Mouse (Mus musculus): ENCODE results near the gene Olfr1143. TPM values are rescaled to one million over a fixed set of nuclear protein-coding genes. Genes with fewer than 3 reads are reported as not detected.

The Olfr1143 gene
- not detected in 2 replicates for polyA plus RNA-seq (2012; rRNA removed)

DNA sequence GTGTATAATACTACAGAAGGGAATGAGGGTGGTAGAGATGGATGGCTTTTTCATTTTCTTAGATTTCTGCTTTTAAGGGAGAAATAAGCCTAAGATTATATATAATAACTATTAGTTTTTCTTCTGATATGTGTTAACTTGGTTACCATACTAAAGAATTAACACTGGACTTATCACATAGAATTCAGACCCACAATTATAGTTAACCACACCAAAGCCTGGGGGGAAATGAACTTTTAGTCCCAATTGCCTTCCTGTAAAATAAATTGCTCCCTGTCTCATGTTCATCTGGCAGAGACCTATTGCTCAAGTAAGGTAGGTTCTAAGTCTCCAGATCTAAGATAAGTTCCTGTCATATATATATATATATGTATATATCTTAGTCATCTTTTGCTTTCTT, at the start of gene Olfr1143:
TSS of gene Olfr1143 (plus strand) at position 301 of the 400 bp plus-strand sequence.
- no peak for DNase-seq (ENCODE audit: low spot score)

DNA sequence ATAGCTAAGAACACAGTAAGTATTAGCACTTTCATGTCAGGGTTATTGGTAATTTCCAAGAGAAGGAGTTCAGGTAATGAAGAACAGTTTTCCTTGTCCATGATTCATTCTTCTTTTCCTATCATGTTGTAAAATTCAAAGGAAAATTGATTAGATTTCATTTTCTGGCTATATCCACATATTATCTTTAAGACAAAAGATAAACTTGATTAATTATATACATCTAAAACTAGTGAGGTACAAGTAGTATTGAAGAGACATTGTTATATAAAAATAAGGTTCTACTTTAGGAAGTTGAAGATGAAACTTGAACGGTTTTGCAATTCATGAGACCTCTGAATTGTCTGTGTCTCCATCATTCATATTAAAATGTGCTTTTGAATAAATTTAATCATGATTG, 46.5 kb upstream of the Olfr1143 start, which contains the start of gene Olfr1141:
TSS of gene Olfr1141 (minus strand) at position 101 of the 400 bp plus-strand sequence.
- no peak for DNase-seq (ENCODE audit: low spot score)

DNA sequence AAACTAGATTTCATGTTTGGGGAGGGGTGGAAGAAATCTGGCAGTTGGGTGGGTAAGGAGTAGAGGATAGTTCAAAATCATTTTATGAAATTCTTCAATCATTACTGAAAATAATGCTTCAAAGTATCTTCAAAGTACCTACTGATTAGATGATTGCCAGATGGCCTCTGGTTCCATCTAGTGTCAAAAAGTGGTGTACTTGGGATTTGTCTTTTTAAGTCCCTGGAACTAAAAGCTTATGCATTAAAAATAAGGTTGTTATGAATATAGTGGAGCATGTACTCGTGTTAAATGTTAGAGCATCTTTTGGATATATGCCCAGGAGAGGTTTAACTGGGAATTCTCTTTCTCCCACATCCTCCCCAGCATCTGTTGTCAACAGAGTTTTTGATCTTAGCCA, 24.2 kb upstream of the Olfr1143 start:
- no peak for DNase-seq (ENCODE audit: low spot score)

DNA sequence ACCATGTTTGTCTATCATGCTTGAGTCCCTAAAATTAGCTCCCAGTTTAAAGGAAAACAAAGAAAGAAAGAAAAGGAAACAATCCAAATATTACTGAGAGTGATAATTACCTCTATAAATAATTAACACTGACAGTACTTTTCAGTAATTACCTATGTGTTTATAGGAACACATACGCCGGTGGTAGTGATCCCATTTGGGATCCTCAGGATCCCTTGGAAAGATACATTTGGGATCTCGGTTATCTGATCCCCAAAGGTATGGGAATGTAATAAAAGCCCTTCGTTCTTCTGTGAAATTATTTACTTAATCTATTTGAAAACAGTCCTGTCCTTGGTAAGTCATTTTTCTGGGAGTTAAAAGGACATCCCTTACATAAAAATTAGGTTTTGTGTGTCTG, 21.2 kb upstream of the Olfr1143 start, which contains the start of gene Olfr152:
TSS of gene Olfr152 (plus strand) at position 301 of the 400 bp plus-strand sequence.
- no peak for DNase-seq (ENCODE audit: low spot score)

DNA sequence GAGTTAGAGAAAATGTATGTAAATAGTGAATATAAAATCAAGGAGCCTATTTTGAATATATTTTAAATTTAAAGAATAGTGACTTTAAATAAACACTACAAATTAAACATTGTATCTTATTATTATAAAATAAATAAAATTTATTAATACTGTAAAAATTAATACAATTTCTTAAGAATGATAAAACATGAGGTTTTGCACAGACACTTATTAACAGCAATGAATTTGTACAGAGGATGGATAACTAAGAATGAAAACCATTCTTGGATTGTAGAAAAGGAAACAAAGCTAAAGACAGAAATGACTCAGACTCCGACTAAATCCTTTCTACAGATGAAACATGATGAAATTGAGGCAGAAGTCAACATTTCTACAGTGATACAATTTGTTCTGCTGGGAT, 9.1 kb downstream of the Olfr1143 start, which contains the start of gene Olfr1145:
TSS of gene Olfr1145 (plus strand) at position 301 of the 400 bp plus-strand sequence.
- DNase-seq (ENCODE audit: low spot score): no peak

DNA sequence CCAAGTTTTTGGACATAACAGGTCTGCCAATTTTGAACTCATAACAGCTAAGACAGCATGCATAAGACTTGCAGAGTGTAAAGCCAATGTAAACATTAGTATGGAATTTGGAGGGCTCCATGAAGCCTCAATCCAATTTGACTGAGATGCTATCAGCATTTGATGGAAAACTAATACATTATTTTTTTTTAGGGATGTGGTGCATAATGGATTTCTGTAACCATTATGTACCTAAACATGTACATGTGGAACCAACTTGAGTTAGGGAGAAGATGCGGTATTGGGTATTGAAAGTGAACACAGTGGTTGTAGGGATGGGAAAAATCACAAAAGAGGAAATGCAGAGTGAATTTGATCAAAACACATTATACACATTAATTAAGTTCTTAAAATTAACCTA, 29.8 kb downstream of the Olfr1143 start, which contains the start of gene Olfr1148:
TSS of gene Olfr1148 (plus strand) at position 301 of the 400 bp plus-strand sequence.
- no peak for DNase-seq (ENCODE audit: low spot score)

DNA sequence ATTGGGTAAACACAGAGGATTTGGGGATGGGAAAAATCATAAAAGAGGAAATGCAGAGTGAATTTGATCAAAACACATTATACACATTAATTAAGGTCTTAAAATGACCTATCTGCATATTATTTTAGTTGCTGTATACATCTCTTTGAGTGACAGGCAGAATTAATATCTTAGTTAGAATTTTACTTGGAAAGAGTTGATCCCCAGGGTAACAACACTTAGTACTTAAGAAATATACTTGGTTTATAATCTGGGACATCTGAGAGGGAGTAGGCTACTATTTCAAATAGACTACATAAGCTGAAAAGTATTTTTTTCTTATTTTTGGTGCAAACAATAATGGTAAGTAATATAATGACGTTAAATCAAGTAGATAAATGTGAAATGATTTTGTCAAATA, 43.3 kb downstream of the Olfr1143 start, which contains the start of gene Olfr1150-ps1:
TSS of gene Olfr1150-ps1 (plus strand) at position 301 of the 400 bp plus-strand sequence.
- no peak for DNase-seq (ENCODE audit: low spot score)

Other genes with a start within 250 kb of the Olfr1143 start
- gene Olfr1129, start 226.7 kb upstream of the Olfr1143 start, polyA plus RNA-seq (2012; rRNA removed): not detected in 2 replicates
- not detected in 2 replicates for gene Olfr1130, start 194.4 kb upstream of the Olfr1143 start, polyA plus RNA-seq (2012; rRNA removed)
- not detected in 2 replicates for gene Olfr1131, start 173.5 kb upstream of the Olfr1143 start, polyA plus RNA-seq (2012; rRNA removed)
- not detected in 2 replicates for gene Olfr1132, start 163.1 kb upstream of the Olfr1143 start, polyA plus RNA-seq (2012; rRNA removed)
- not detected in 2 replicates for gene Olfr1133, start 153.2 kb upstream of the Olfr1143 start, polyA plus RNA-seq (2012; rRNA removed)
- not detected in 2 replicates for gene Olfr1134, start 142.1 kb upstream of the Olfr1143 start, polyA plus RNA-seq (2012; rRNA removed)
- gene Olfr1135, start 126.9 kb upstream of the Olfr1143 start, polyA plus RNA-seq (2012; rRNA removed): not detected in 2 replicates
- gene Olfr1136, start 106.6 kb upstream of the Olfr1143 start, polyA plus RNA-seq (2012; rRNA removed): not detected in 2 replicates
- gene Olfr1137, start 87.4 kb upstream of the Olfr1143 start, polyA plus RNA-seq (2012; rRNA removed): not detected in 2 replicates
- gene Olfr1138, start 60.6 kb upstream of the Olfr1143 start, polyA plus RNA-seq (2012; rRNA removed): not detected in 2 replicates
- gene Olfr1140, start 56.8 kb upstream of the Olfr1143 start, polyA plus RNA-seq (2012; rRNA removed): not detected in 2 replicates
- gene Olfr1141, start 46.6 kb upstream of the Olfr1143 start, polyA plus RNA-seq (2012; rRNA removed): not detected in 2 replicates
- not detected in 2 replicates for gene Olfr152, start 21.1 kb upstream of the Olfr1143 start, polyA plus RNA-seq (2012; rRNA removed)
- gene Olfr1145, start 9.2 kb downstream of the Olfr1143 start, polyA plus RNA-seq (2012; rRNA removed): not detected in 2 replicates
- not detected in 2 replicates for gene Olfr1148, start 29.9 kb downstream of the Olfr1143 start, polyA plus RNA-seq (2012; rRNA removed)
- not detected in 2 replicates for gene Olfr1150-ps1, start 43.4 kb downstream of the Olfr1143 start, polyA plus RNA-seq (2012; rRNA removed)
- gene Olfr1151, start 55.3 kb downstream of the Olfr1143 start, polyA plus RNA-seq (2012; rRNA removed): not detected in 2 replicates
- not detected in 2 replicates for gene Olfr1152, start 65.9 kb downstream of the Olfr1143 start, polyA plus RNA-seq (2012; rRNA removed)
- gene Olfr1153, start 94.4 kb downstream of the Olfr1143 start, polyA plus RNA-seq (2012; rRNA removed): not detected in 2 replicates
- not detected in 2 replicates for gene Olfr1154, start 104.6 kb downstream of the Olfr1143 start, polyA plus RNA-seq (2012; rRNA removed)
- not detected in 2 replicates for gene Olfr1155, start 144.5 kb downstream of the Olfr1143 start, polyA plus RNA-seq (2012; rRNA removed)
- gene Olfr1156, start 152.5 kb downstream of the Olfr1143 start, polyA plus RNA-seq (2012; rRNA removed): not detected in 2 replicates
- gene Olfr1157, start 167.7 kb downstream of the Olfr1143 start, polyA plus RNA-seq (2012; rRNA removed): not detected in 2 replicates
- not detected in 2 replicates for gene Olfr74, start 174.1 kb downstream of the Olfr1143 start, polyA plus RNA-seq (2012; rRNA removed)
- not detected in 2 replicates for gene Olfr1158, start 189.5 kb downstream of the Olfr1143 start, polyA plus RNA-seq (2012; rRNA removed)
- gene Olfr1160, start 207.7 kb downstream of the Olfr1143 start, polyA plus RNA-seq (2012; rRNA removed): not detected in 2 replicates
- gene Olfr1161, start 222.2 kb downstream of the Olfr1143 start, polyA plus RNA-seq (2012; rRNA removed): not detected in 2 replicates
- gene Olfr73, start 237.1 kb downstream of the Olfr1143 start, polyA plus RNA-seq (2012; rRNA removed): not detected in 2 replicates